Mouse (Mus musculus) intestine, postnatal 0 days (tissue): ENCODE measurements around the gene Ddx43. TPM values are rescaled to one million over a fixed set of nuclear protein-coding genes. Genes with fewer than 3 reads are reported as not detected.

Experiments
- ATAC-seq: fragments of 200-750 bp; cut with Nextera tagmentation; 2 replicates; pipeline ENCODE4 v1.8.0; 2017; ENCODE audit warnings: mild to moderate bottlenecking, moderate TSS enrichment, moderate library complexity
- H3K27ac ChIP-seq: fragments of 300-500 bp; sonication (generic); 2 replicates; pipeline ENCODE4 v1.5.1; 2014; ENCODE audit warnings: mild to moderate bottlenecking, low read depth, low read length, moderate library complexity
- H3K27me3 ChIP-seq: fragments of 300-500 bp; sonication (generic); replicated peaks from 2 replicates; pipeline ENCODE4 v1.6.1; 2014; ENCODE audit warnings: low read length, mixed read lengths; ENCODE audit not compliant: control insufficient read depth, insufficient read depth
- H3K36me3 ChIP-seq: fragments of 300-500 bp; sonication (generic); 2 replicates; pipeline ENCODE4 v1.6.1; 2014; ENCODE audit warnings: mild to moderate bottlenecking, moderate library complexity; ENCODE audit not compliant: control insufficient read depth, insufficient read depth
- H3K4me1 ChIP-seq: fragments of 300-500 bp; sonication (generic); replicated peaks from 2 replicates; pipeline ENCODE4 v1.6.1; 2014; ENCODE audit warnings: antibody characterized with exemption, low read length, mixed read lengths; ENCODE audit not compliant: control insufficient read depth, insufficient read depth
- H3K4me2 ChIP-seq: fragments of 300-500 bp; sonication (generic); replicated peaks from 2 replicates; pipeline ENCODE4 v1.6.1; 2014; ENCODE audit warnings: low read depth, mild to moderate bottlenecking, moderate library complexity
- H3K4me3 ChIP-seq: fragments of 300-500 bp; sonication (generic); 2 replicates; pipeline ENCODE4 v1.5.1; 2014; ENCODE audit warnings: low read depth, low read length
- H3K9ac ChIP-seq: fragments of 300-500 bp; sonication (generic); 2 replicates; pipeline ENCODE4 v1.6.1; 2014; ENCODE audit warnings: mild to moderate bottlenecking, low read depth, low read length
- H3K9me3 ChIP-seq: fragments of 300-500 bp; sonication (generic); 2 replicates; pipeline ENCODE4 v1.6.1; 2016; ENCODE audit warnings: mixed run types; ENCODE audit not compliant: control insufficient read depth
- CTCF ChIP-seq: sonication (generic); IDR thresholded peaks from 2 replicates; pipeline ENCODE4 v1.5.1; 2016; ENCODE audit warnings: low read depth, mild to moderate bottlenecking, control low read depth, antibody characterized with exemption, moderate library complexity
- WGBS: fragments of 180-500 bp; shearing (Covaris S2); extraction: QIAGEN DNeasy Blood & Tissue Kit; methylation state at CpG from one replicate; pipeline ENCODE4 v1.1.7; 2014; 5-methylcytosine and 5-hydroxymethylcytosine counted together
- polyA plus RNA-seq: library from polyadenylated mRNA; unstranded; fragments of >200 nt; fragmentation: Nextera tagmentation; extraction: Ambion mirVana; gene quantifications from 2 replicates; pipeline ENCODE4 v1.2.1, GENCODE M21; 2015

Gene Ddx43
- polyA plus RNA-seq, 1 experiment from 2014 or later: 0.05 TPM

- Histone ChIP-seq H3K4me3 (no peak overlapping the region), H3K9ac (no peak overlapping the region), H3K4me2 (no peak overlapping the region), H3K27ac (no peak overlapping the region), H3K36me3 (no peaks in the 10 kb centered on the region), H3K4me1 (no peaks in the 10 kb centered on the region), H3K27me3 (no peaks in the 10 kb centered on the region), H3K9me3 (no peaks in the 10 kb centered on the region)
- no peak for TF ChIP-seq CTCF
- ATAC-seq: no peak
- WGBS: 95% methylated on average over 3 of the region's 3 CpGs
Measured at GRCm38 (mm10) chr9:78371441-78371840, 24.1 kb upstream of the Ddx43 start.

- Histone ChIP-seq H3K9ac (no peak overlapping the region), H3K27ac (no peak overlapping the region), H3K4me2 (no peak overlapping the region), H3K4me1 (no peaks in the 10 kb centered on the region), H3K27me3 (no peaks in the 10 kb centered on the region), H3K36me3 (no peaks in the 10 kb centered on the region), H3K4me3 (no peak overlapping the region), H3K9me3 (no peaks in the 10 kb centered on the region)
- no peak for ATAC-seq
- TF ChIP-seq CTCF: no peak
- WGBS: 81% methylated on average over 10 of the region's 10 CpGs
Measured at GRCm38 (mm10) chr9:78372827-78373504, 22.6 kb upstream of the Ddx43 start.

DNA sequence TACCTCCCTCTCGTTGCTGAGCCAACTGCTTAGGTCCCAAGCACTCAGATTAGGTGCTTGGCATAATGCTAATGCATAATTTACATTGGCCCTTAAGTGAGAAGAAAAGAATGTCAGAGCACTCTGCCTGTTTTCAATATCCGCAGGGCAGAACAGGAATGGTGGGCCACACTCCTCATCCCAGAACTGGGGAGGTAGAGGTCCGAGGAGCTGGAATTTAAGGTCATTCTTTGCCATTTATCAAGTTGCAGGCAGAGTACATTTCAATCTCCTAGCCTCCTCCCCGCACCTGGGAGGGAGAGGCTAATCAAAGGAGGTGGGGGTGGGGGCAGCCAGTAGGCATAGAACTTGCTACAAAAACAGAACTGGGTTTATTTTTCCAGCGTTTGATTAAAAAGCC, 21.2 kb upstream of the Ddx43 start:
- no peak for ATAC-seq
- no peak overlapping the region for H3K27ac ChIP-seq
- H3K4me2 ChIP-seq: no peak overlapping the region
- H3K9ac ChIP-seq: no peak overlapping the region
- H3K4me3 ChIP-seq: no peak overlapping the region
- no peaks in the 10 kb centered on the region for H3K27me3 ChIP-seq
- WGBS: 53% methylated on average over 5 of the region's 5 CpGs
- H3K4me1 ChIP-seq: no peaks in the 10 kb centered on the region
- H3K36me3 ChIP-seq: no peaks in the 10 kb centered on the region
- H3K9me3 ChIP-seq: no peaks in the 10 kb centered on the region
- no peak for TF ChIP-seq CTCF

DNA sequence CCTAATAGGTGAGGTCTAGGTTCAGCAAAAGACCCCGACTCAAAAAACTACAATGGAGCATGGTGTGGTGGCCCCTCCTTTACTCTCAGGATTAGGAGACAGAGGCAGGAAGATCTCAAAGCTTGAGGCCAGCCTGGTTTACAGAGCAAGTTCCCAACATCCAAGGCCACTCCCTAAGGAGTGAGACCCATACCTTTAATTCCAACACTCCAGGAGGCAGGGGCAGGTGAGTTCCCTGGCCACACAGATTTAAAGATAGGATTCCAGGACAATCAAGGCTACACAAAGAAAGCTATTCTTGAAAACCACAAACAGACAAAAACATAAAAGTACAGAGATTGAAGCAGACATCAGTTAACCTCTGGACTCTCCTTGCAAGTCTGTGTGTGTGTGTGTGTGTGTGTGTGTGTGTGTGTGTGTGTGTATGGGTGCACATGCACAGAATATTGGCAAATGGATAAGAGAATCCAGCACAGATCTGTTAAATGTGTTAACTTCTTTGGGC, 20.6 kb upstream of the Ddx43 start:
- Histone ChIP-seq H3K27ac (no peak overlapping the region), H3K9ac (no peak overlapping the region), H3K9me3 (no peaks in the 10 kb centered on the region), H3K4me1 (no peaks in the 10 kb centered on the region), H3K36me3 (no peaks in the 10 kb centered on the region), H3K4me2 (no peak overlapping the region), H3K27me3 (no peaks in the 10 kb centered on the region), H3K4me3 (no peak overlapping the region)
- no peak for ATAC-seq
- 86% methylated on average over 1 of the region's 1 CpGs for WGBS
- TF ChIP-seq CTCF: no peak

DNA sequence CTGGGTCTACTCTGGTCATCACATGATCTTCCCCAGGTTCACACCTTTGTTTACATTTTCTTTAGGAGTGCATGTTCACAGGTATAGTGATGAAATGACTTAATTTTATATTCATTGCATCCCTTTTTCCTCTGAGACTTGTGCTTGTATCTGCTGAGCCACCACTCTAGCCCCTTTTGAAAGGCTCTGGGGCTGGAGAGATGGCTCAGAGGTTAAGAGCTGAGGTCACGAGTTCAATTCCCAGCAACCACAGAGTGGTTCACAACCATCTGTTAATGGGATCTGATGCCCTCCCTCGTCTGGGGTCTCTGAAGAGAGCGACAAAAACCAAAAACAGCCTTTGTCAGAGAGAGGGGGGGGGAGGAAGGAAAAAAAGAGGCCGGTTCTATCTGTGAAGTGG, 20.1 kb upstream of the Ddx43 start:
- 79% methylated on average over 4 of the region's 4 CpGs for WGBS

DNA sequence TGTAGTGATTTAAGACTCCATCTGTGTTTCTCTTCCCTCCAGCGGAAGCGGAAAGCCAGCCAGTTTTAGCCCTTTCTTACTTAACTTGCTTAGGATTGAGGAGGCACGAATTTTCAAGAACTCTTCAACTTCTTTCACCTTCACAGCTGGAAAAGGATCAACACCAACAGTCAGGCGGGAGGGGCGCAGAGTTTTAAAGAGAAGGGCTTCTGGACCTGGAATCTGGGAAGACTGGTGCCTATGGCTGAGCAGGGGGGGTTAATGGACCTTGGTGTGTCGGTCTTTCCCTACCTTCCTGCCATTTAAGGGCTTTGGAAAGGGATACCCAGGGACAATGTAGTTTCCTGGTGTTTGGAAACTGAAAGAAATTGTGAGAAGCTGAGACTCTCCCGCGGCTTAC, 18.0 kb upstream of the Ddx43 start:
- ATAC-seq: no peak
- no peak for TF ChIP-seq CTCF
- Histone ChIP-seq H3K9ac (no peak overlapping the region), H3K27me3 (no peaks in the 10 kb centered on the region), H3K36me3 (no peaks in the 10 kb centered on the region), H3K27ac (no peak overlapping the region), H3K4me1 (no peaks in the 10 kb centered on the region), H3K9me3 (no peaks in the 10 kb centered on the region), H3K4me2 (peak overlapping the region; percentile 54), H3K4me3 (no peak overlapping the region)
- WGBS: 54% methylated on average over 8 of the region's 8 CpGs

More for the DNA sequence above, 20.1 kb upstream of the Ddx43 start:
- no peaks in the 10 kb centered on the region for H3K27me3 ChIP-seq
- no peaks in the 10 kb centered on the region for H3K9me3 ChIP-seq
- H3K27ac ChIP-seq: no peak overlapping the region
- H3K4me1 ChIP-seq: no peaks in the 10 kb centered on the region
- no peak overlapping the region for H3K4me2 ChIP-seq
- no peaks in the 10 kb centered on the region for H3K36me3 ChIP-seq
- H3K4me3 ChIP-seq: no peak overlapping the region
- TF ChIP-seq CTCF: no peak
- no peak overlapping the region for H3K9ac ChIP-seq
- ATAC-seq: no peak
